Mouse (Mus musculus) spleen, adult 2 months (tissue): ENCODE measurements at regions not wholly inside any gene's neighbourhood (a gene's known extent, or its start where the extent isn't known, plus 50 kb on each side); places are given as distances from the start of the nearest gene placed in this dataset.

Experiments used
- DNase-seq, 2 experiments: peaks; one replicate each; pipeline versions ENCODE4 v3.0.0 to v3.0.0-alpha.2; 2012 to 2021; ENCODE audit warnings: low spot score in 2 of 2, low read depth in 1 of 2
- H3K27ac ChIP-seq: fragments of 200-500 bp; 2 replicates; pipeline ENCODE4 v1.5.1; 2012; ENCODE audit warnings: low read length, inconsistent platforms; ENCODE audit not compliant: insufficient read depth
- H3K27me3 ChIP-seq: fragments of 200-500 bp; 2 replicates; pipeline ENCODE4 v1.6.1; 2012; ENCODE audit warnings: mild to moderate bottlenecking, moderate library complexity, low read length, inconsistent platforms; ENCODE audit not compliant: control insufficient read depth, insufficient read depth
- H3K36me3 ChIP-seq: fragments of 200-500 bp; 2 replicates; pipeline ENCODE4 v1.6.1; 2012; ENCODE audit warnings: mild to moderate bottlenecking, low read length, inconsistent platforms; ENCODE audit not compliant: control insufficient read depth, insufficient read depth
- H3K4me1 ChIP-seq: fragments of 200-500 bp; 2 replicates; pipeline ENCODE4 v1.6.1; 2011; ENCODE audit warnings: inconsistent platforms; ENCODE audit not compliant: control insufficient read depth, insufficient read depth, insufficient read length
- H3K4me3 ChIP-seq: fragments of 200-500 bp; 2 replicates; pipeline ENCODE4 v1.5.1; 2011; ENCODE audit warnings: mild to moderate bottlenecking, inconsistent platforms; ENCODE audit not compliant: insufficient read depth, insufficient read length; ENCODE audit errors: extremely low read depth
- CTCF ChIP-seq: fragments of 200-500 bp; IDR thresholded peaks from 2 replicates; pipeline ENCODE4 v1.5.1; 2011; ENCODE audit warnings: mild to moderate bottlenecking, inconsistent platforms; ENCODE audit not compliant: insufficient read depth, insufficient read length, insufficient replicate concordance; ENCODE audit errors: extremely low read depth
- POLR2A ChIP-seq: fragments of 200-500 bp; IDR thresholded peaks from 2 replicates; pipeline ENCODE4 v1.6.1; 2011; ENCODE audit warnings: low read depth, low read length, inconsistent platforms
- WGBS: fragments of 180-500 bp; shearing (Covaris S2); methylation state at CpG from one replicate; pipeline ENCODE4 v1.1.7; 2018; 5-methylcytosine and 5-hydroxymethylcytosine counted together

- no peak overlapping the region for H3K27ac ChIP-seq
- WGBS: 87% methylated on average over 1 of the region's 1 CpGs
- no peak for DNase-seq
- H3K4me3 ChIP-seq: no peak overlapping the region
- no peaks in the 10 kb centered on the region for H3K4me1 ChIP-seq
- H3K36me3 ChIP-seq: no peaks in the 10 kb centered on the region
- TF ChIP-seq POLR2A (no peak), CTCF (no peak)
- no peaks in the 10 kb centered on the region for H3K27me3 ChIP-seq
These were observed 310.9 kb upstream of the Ccnh start for GRCm38 (mm10) chr13:84878178-84878849.

- no peak for DNase-seq
- H3K4me1 ChIP-seq: no peaks in the 10 kb centered on the region
- H3K36me3 ChIP-seq: no peaks in the 10 kb centered on the region
- 81% methylated on average over 6 of the region's 6 CpGs for WGBS
- H3K27ac ChIP-seq: no peak overlapping the region
- H3K4me3 ChIP-seq: no peak overlapping the region
- TF ChIP-seq CTCF (no peak), POLR2A (no peak)
- H3K27me3 ChIP-seq: no peaks in the 10 kb centered on the region
These were observed 283.7 kb upstream of the Ccnh start for GRCm38 (mm10) chr13:84905347-84905981.

DNA sequence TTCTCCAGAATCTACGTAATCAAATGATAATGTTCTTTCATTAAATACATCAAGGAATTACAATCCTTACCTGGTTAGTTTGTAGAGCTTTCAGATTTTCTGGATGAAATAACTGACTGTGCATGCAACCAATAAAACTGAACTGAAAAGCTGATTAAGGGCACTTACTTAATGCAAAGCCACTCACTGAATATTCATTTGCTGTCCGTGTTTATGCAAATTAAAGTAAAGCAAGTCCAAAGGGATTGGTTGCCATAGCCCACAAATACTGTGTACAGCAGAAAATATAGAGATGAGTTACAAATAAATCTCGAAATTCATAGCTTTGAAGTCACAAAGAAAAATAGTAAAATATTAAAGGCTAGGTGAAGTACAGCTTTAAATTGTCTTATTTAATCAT lies 283.2 kb upstream of the Ccnh start:
- H3K27me3 ChIP-seq: no peaks in the 10 kb centered on the region
- H3K27ac ChIP-seq: no peak overlapping the region
- TF ChIP-seq CTCF (no peak), POLR2A (no peak)
- H3K4me1 ChIP-seq: no peaks in the 10 kb centered on the region
- DNase-seq: no peak
- 66% methylated on average over 3 of the region's 3 CpGs for WGBS
- no peaks in the 10 kb centered on the region for H3K36me3 ChIP-seq
- no peak overlapping the region for H3K4me3 ChIP-seq

DNA sequence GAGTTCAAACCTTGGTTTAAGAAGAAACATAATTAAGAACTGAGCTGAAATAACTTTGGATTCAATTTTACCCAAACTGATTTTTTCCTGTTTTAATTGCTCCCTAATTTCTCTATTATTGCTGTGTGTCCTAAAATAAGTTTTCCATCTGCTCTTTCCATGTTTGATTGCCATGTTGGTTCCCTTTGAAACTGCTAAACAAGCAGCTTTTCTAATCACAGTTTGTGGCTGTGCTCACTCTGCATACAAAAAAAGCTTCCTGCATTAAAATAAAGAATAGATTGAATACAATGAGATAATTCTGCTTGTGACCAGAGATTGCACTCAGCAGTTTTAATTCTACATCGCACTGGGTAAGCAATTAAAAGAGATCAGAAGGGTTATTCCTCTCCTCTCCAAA lies 257.9 kb upstream of the Ccnh start:
- H3K4me3 ChIP-seq: no peak overlapping the region
- H3K27me3 ChIP-seq: no peaks in the 10 kb centered on the region
- H3K4me1 ChIP-seq: no peaks in the 10 kb centered on the region
- TF ChIP-seq POLR2A (no peak), CTCF (no peak)
- no peak for DNase-seq
- no peak overlapping the region for H3K27ac ChIP-seq
- WGBS: 77% methylated on average over 1 of the region's 1 CpGs
- H3K36me3 ChIP-seq: no peaks in the 10 kb centered on the region

- Histone ChIP-seq H3K4me3 (no peak overlapping the region), H3K4me1 (no peaks in the 10 kb centered on the region), H3K36me3 (no peaks in the 10 kb centered on the region), H3K27me3 (no peaks in the 10 kb centered on the region), H3K27ac (no peak overlapping the region)
- TF ChIP-seq POLR2A (no peak), CTCF (no peak)
- DNase-seq: no peak
- WGBS: 68% methylated on average over 1 of the region's 1 CpGs
These were observed 253.6 kb upstream of the Ccnh start for GRCm38 (mm10) chr13:84935610-84936009.

GRCm38 (mm10) chr13:84939695-84940094 lies 249.5 kb upstream of the Ccnh start:
- Histone ChIP-seq H3K27me3 (no peaks in the 10 kb centered on the region), H3K36me3 (no peaks in the 10 kb centered on the region), H3K4me1 (no peaks in the 10 kb centered on the region), H3K27ac (no peak overlapping the region), H3K4me3 (no peak overlapping the region)
- no peak for DNase-seq
- 79% methylated on average over 7 of the region's 7 CpGs for whole genome bisulfite sequencing
- no peak for TF ChIP-seq POLR2A
- TF ChIP-seq CTCF: no peak

DNA sequence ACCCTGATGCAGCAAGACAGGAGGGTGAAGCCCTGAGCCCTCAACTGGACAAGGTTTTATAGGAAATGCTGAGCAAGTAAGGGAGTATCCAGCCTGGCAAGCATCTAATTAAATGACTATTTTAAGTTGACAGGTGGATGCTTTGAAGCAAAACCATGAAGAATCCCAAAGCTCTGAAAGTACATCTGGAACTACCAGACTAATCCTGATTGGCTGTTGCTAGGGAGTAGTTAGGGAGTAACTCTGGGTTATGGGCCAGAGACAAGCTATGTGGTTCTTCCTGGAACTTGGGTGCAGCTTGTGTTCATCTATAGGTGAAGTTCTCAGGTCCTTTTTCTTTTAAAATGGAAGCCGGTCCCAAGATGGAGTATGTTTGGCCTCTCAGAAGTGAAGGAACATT lies 248.3 kb upstream of the Ccnh start:
- Histone ChIP-seq H3K4me3 (no peak overlapping the region), H3K27me3 (no peaks in the 10 kb centered on the region), H3K27ac (no peak overlapping the region), H3K4me1 (no peaks in the 10 kb centered on the region), H3K36me3 (no peaks in the 10 kb centered on the region)
- TF ChIP-seq CTCF (no peak), POLR2A (no peak)
- 90% methylated on average over 1 of the region's 1 CpGs for WGBS
- DNase-seq: no peak
